Mouse (Mus musculus) lung, postnatal 14 days (tissue): ENCODE results near the gene Cuedc1.

ENCODE experiments used
- DNase-seq: peaks from one replicate; pipeline ENCODE4 v3.0.0; 2021

Cuedc1 gene

DNA sequence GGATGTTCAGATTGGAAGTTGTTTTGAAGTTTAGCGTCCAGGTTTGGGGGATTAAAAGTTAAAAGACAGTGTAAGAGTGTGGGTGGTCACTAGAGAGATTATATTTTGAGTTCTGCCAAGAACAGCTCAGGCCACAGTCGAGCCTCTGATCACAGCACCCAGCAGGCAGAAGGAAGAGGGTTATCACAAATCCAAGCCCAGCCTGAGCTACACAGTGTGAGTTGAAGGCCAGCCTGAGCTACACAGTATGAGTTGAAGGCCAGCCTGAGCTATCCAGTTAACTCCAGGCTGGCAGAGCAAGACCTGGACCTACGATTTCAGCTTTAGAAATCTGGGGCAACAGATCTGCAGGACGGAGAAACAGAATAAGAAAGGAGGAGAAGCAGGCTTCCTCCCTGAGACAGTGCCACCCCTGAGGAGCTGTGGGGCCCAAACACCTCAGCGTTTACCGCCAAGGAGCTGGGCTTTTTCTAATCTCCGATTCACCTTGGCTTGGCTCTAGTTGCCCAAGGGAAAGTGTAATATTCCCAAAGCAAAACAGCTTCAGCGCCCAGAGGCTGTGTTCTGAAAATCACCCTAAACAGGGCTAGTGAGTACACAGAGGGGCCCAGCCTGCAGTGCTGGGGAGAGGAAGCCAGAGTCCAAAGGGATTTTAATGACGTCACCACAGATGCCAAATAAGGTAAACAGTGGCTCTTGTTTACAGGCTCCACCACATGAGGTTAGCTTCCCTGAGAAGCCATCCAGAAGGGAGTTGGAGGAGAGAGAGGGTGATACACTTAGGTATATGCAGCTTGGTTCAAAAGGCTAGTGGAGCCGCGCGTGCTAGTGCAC, 143.8 kb downstream of the Cuedc1 start:
- no peak for DNase-seq
